8 mouse cellular contexts compared by ENCODE assay signal in genomic region chr12:69362388-69362787, GRCm38 (mm10). TPM values are rescaled to one million over a fixed set of nuclear protein-coding genes. Genes with fewer than 3 reads are reported as not detected.
DNase-seq lines count a peak whose midpoint lies in the region; ATAC-seq and TF ChIP-seq lines count a peak whose summit lies in the region.

No protein-coding gene starts in this region.

- peak overlapping the region; percentile 50; the same call in 1 of the 2 replicates for H3K4me3 ChIP-seq in kidney, embryonic 15.5 days (replicated peaks)
- H3K4me3 ChIP-seq in hindbrain, embryonic 14.5 days (replicated peaks; ENCODE audit: low read length), result peak overlapping the region; percentile 45; the same call in 1 of the 2 replicates
- no peak overlapping the region for H3K4me3 ChIP-seq in midbrain, embryonic 16.5 days (ENCODE audit: low read depth, low read length)
- H3K4me3 ChIP-seq in lung, adult 2 months (replicated peaks; ENCODE audit: extremely low read depth, low read depth, low read length), result no peak overlapping the region

- H3K4me1 ChIP-seq in kidney, embryonic 15.5 days, result peaks cover 17% of the 10 kb centered on the region
- peaks cover 3% of the 10 kb centered on the region; the same call in 1 of the 2 replicates for H3K4me1 ChIP-seq in hindbrain, embryonic 14.5 days (replicated peaks; ENCODE audit: control insufficient read depth, insufficient read depth, low read length)
- H3K4me1 ChIP-seq in midbrain, embryonic 16.5 days (ENCODE audit: control insufficient read depth, insufficient read depth, low read length), result 0 out of 2 replicates have a peak, but pooled peaks cover 6% of the 10 kb centered on the region
- H3K4me1 ChIP-seq in lung, adult 2 months (ENCODE audit: control insufficient read depth, insufficient read depth, low read length), result no peaks in the 10 kb centered on the region; the same call in 1 of the 2 replicates

- H3K9ac ChIP-seq in kidney, embryonic 15.5 days, result no peak overlapping the region
- no peak overlapping the region for H3K9ac ChIP-seq in hindbrain, embryonic 14.5 days
- H3K9ac ChIP-seq in midbrain, embryonic 16.5 days (ENCODE audit: low read depth, low read length), result no peak overlapping the region

- no peak for ATAC-seq in kidney, embryonic 15.5 days (replicated peaks; ENCODE audit: low FRiP score)
- ATAC-seq in hindbrain, embryonic 14.5 days (ENCODE audit: low FRiP score), result no peak
- ATAC-seq in midbrain, embryonic 16.5 days, result no peak

- H3K27me3 ChIP-seq in kidney, embryonic 15.5 days, result no peaks in the 10 kb centered on the region
- no peaks in the 10 kb centered on the region for H3K27me3 ChIP-seq in hindbrain, embryonic 14.5 days (ENCODE audit: control insufficient read depth, insufficient read depth, low read length)
- H3K27me3 ChIP-seq in midbrain, embryonic 16.5 days (ENCODE audit: control insufficient read depth, insufficient read depth, low read depth, low read length), result no peaks in the 10 kb centered on the region

- no peak for TF ChIP-seq POLR2A in lung, adult 2 months (IDR thresholded peaks at IDR 0.05; ENCODE audit: borderline replicate concordance, extremely low read depth, low read depth, low read length)

- H3K9me3 ChIP-seq in kidney, embryonic 15.5 days (replicated peaks), result no peaks in the 10 kb centered on the region
- no peaks in the 10 kb centered on the region for H3K9me3 ChIP-seq in hindbrain, embryonic 14.5 days (ENCODE audit: control insufficient read depth, low read length)
- no peaks in the 10 kb centered on the region for H3K9me3 ChIP-seq in midbrain, embryonic 16.5 days (replicated peaks; ENCODE audit: control insufficient read depth, low read length, poor library complexity, severe bottlenecking)

- no peak for TF ChIP-seq CTCF in lung, adult 2 months (IDR thresholded peaks at IDR 0.05; ENCODE audit: insufficient read depth, low read length)

- H3K36me3 ChIP-seq in kidney, embryonic 15.5 days, result no peaks in the 10 kb centered on the region
- H3K36me3 ChIP-seq in hindbrain, embryonic 14.5 days (replicated peaks; ENCODE audit: control insufficient read depth, insufficient read depth), result no peaks in the 10 kb centered on the region
- no peaks in the 10 kb centered on the region for H3K36me3 ChIP-seq in midbrain, embryonic 16.5 days (ENCODE audit: control insufficient read depth, insufficient read depth, low read length)

- WGBS in kidney, embryonic 15.5 days, result 55% methylated on average over 4 of the region's 4 CpGs
- WGBS in hindbrain, embryonic 14.5 days, result 46% methylated on average over 4 of the region's 4 CpGs
- WGBS in midbrain, embryonic 16.5 days, result 51% methylated on average over 4 of the region's 4 CpGs
- 61% methylated on average over 4 of the region's 4 CpGs for WGBS in lung, adult 2 months

- H3K27ac ChIP-seq in kidney, embryonic 15.5 days, result peak overlapping the region; percentile 97; the same call in 1 of the 2 replicates
- H3K27ac ChIP-seq in hindbrain, embryonic 14.5 days, result peak overlapping the region; percentile 51; the same call in 1 of the 2 replicates
- H3K27ac ChIP-seq in midbrain, embryonic 16.5 days (ENCODE audit: low read length), result no peak overlapping the region

- H3K4me2 ChIP-seq in kidney, embryonic 15.5 days, result peak overlapping the region; percentile 70; the same call in 1 of the 2 replicates
- peak overlapping the region; percentile 64 for H3K4me2 ChIP-seq in hindbrain, embryonic 14.5 days (replicated peaks)
- peak overlapping the region; percentile 75 for H3K4me2 ChIP-seq in midbrain, embryonic 16.5 days (ENCODE audit: low read length)

- DNase-seq in kidney, postnatal 36 days, result no peak
- DNase-seq in R1 (ENCODE audit: low read depth, low spot score), result peak; percentile 58
- DNase-seq in hindbrain, embryonic 14.5 days (ENCODE audit: low spot score), result no peak
- no peak for DNase-seq in gastrocnemius, postnatal 25 days
- no peak for DNase-seq in lung, postnatal 25 days (ENCODE audit: low spot score)
- DNase-seq in lung, adult 2 months, result no peak

RNA-seq across cellular contexts. Expression of gene Nemf, which starts 5.4 kb away (rescaled TPM):
- polyA plus RNA-seq in kidney, embryonic 15.5 days (2015; fragmentation: Nextera tagmentation; extraction: Ambion mirVana), result 87.0 and 91.6 TPM in 2 replicates
- 77.2 and 80.9 TPM in 2 replicates for polyA plus RNA-seq in hindbrain, embryonic 14.5 days (2014; fragmentation: Nextera tagmentation; extraction: Ambion mirVana)
- polyA plus RNA-seq in midbrain, embryonic 16.5 days (2015; fragmentation: Nextera tagmentation; extraction: Ambion mirVana), result 86.5 and 91.1 TPM in 2 replicates
- total RNA-seq in gastrocnemius, postnatal 25 days (2021), result 10 to 100 TPM; 17.1 to 20.8 TPM
- 3.2 and 6.4 TPM in 2 replicates for polyA plus RNA-seq in lung, adult 2 months (2012; rRNA removed)

RNA-seq across cellular contexts. Expression of gene Arf6, which starts 9.6 kb away (rescaled TPM):
- polyA plus RNA-seq in kidney, embryonic 15.5 days (2015; fragmentation: Nextera tagmentation; extraction: Ambion mirVana), result 45.3 and 47.0 TPM in 2 replicates
- polyA plus RNA-seq in hindbrain, embryonic 14.5 days (2014; fragmentation: Nextera tagmentation; extraction: Ambion mirVana), result 34.5 and 36.5 TPM in 2 replicates
- 20.4 and 20.7 TPM in 2 replicates for polyA plus RNA-seq in midbrain, embryonic 16.5 days (2015; fragmentation: Nextera tagmentation; extraction: Ambion mirVana)
- total RNA-seq in gastrocnemius, postnatal 25 days (2021), result 10 to 100 TPM; 20.1 to 23.5 TPM
- polyA plus RNA-seq in lung, adult 2 months (2012; rRNA removed), result 164 and 217 TPM in 2 replicates

RNA-seq across cellular contexts. Expression of gene Gm9887, which starts 9.9 kb away (rescaled TPM):
- polyA plus RNA-seq in kidney, embryonic 15.5 days (2015; fragmentation: Nextera tagmentation; extraction: Ambion mirVana), result 1.4 and 1.7 TPM in 2 replicates
- polyA plus RNA-seq in hindbrain, embryonic 14.5 days (2014; fragmentation: Nextera tagmentation; extraction: Ambion mirVana), result 1.4 and 1.7 TPM in 2 replicates
- polyA plus RNA-seq in midbrain, embryonic 16.5 days (2015; fragmentation: Nextera tagmentation; extraction: Ambion mirVana), result 0.88 and 0.99 TPM in 2 replicates
- total RNA-seq in gastrocnemius, postnatal 25 days (2021), result not detected
- 2.3 and 5.2 TPM in 2 replicates for polyA plus RNA-seq in lung, adult 2 months (2012; rRNA removed)

Comparison
In these comparisons a context has a peak if more than half of its experiments do, and no peak if none do; other contexts are left out.
1. H3K4me3 ChIP-seq: peak in kidney, embryonic 15.5 days (single experiment) and hindbrain, embryonic 14.5 days (single experiment); none in midbrain, embryonic 16.5 days (single experiment) and lung, adult 2 months (single experiment).
2. RNA of gene Nemf, which starts 5.4 kb away (polyA plus RNA-seq): 87.0 to 91.6 TPM in kidney, embryonic 15.5 days, 86.5 to 91.1 TPM in midbrain, embryonic 16.5 days and 77.2 to 80.9 TPM in hindbrain, embryonic 14.5 days; 3.2 to 6.4 TPM in lung, adult 2 months; every median in the first group is over 10 times any median in the second.
3. Peak in every context shown above with its lines, with median percentiles within 50 percentile points of each other: H3K4me2 ChIP-seq.